Mouse (Mus musculus) embryonic fibroblast, embryonic 13.5 days (primary cell): ENCODE measurements around the gene Ssh3.

Experiments
- CTCF ChIP-seq: IDR thresholded peaks from 2 replicates; pipeline ENCODE4 v1.5.1; 2011; ENCODE audit warnings: mild to moderate bottlenecking, control low read depth, low read length, moderate library complexity, borderline replicate concordance; ENCODE audit not compliant: insufficient read depth
- POLR2A ChIP-seq: IDR thresholded peaks from 2 replicates; pipeline ENCODE4 v1.6.1; 2011; ENCODE audit warnings: low read depth, mild to moderate bottlenecking, control low read depth, low read length, moderate library complexity

GRCm38 (mm10) chr19:4218293-4218692, 50.7 kb downstream of the Ssh3 start:
- no peak for TF ChIP-seq CTCF
- no peak for TF ChIP-seq POLR2A
